Mouse (Mus musculus) kidney, postnatal 0 days (tissue): ENCODE data around the gene Pla2g2c. TPM values are rescaled to one million over a fixed set of nuclear protein-coding genes. Genes with fewer than 3 reads are reported as not detected.
A peak's percentile ranks its signal among the peaks of the same experiment; 100 is the strongest.

Source experiments
- ATAC-seq: fragments of 200-750 bp; cut with Nextera tagmentation; replicated peaks from 2 replicates; pipeline ENCODE4 v1.8.0; 2017; ENCODE audit warnings: low read depth, moderate number of reproducible peaks, moderate TSS enrichment, moderate library complexity; ENCODE audit not compliant: low FRiP score
- DNase-seq: peaks from one replicate; pipeline ENCODE4 v3.0.0-alpha.2; 2016; ENCODE audit warnings: low spot score
- H3K27ac ChIP-seq: fragments of 300-500 bp; sonication (generic); 2 replicates; pipeline ENCODE4 v1.5.1; 2014; ENCODE audit warnings: mild to moderate bottlenecking
- H3K27me3 ChIP-seq: fragments of 300-500 bp; sonication (generic); 2 replicates; pipeline ENCODE4 v1.6.1; 2014; ENCODE audit warnings: low read length, mixed read lengths; ENCODE audit not compliant: insufficient read depth
- H3K36me3 ChIP-seq: fragments of 300-500 bp; sonication (generic); 2 replicates; pipeline ENCODE4 v1.6.1; 2014; ENCODE audit warnings: low read length, mixed read lengths; ENCODE audit not compliant: insufficient read depth
- H3K4me1 ChIP-seq: fragments of 300-500 bp; sonication (generic); replicated peaks from 2 replicates; pipeline ENCODE4 v1.6.1; 2014; ENCODE audit warnings: antibody characterized with exemption, low read length, mixed read lengths; ENCODE audit not compliant: insufficient read depth
- H3K4me2 ChIP-seq: fragments of 300-500 bp; sonication (generic); 2 replicates; pipeline ENCODE4 v1.6.1; 2014; ENCODE audit warnings: mild to moderate bottlenecking, low read length, moderate library complexity, mixed read lengths
- H3K4me3 ChIP-seq: fragments of 300-500 bp; sonication (generic); replicated peaks from 2 replicates; pipeline ENCODE4 v1.5.1; 2014; ENCODE audit warnings: low read depth, low read length
- H3K9ac ChIP-seq: fragments of 300-500 bp; sonication (generic); 2 replicates; pipeline ENCODE4 v1.6.1; 2014; ENCODE audit warnings: low read depth, low read length
- H3K9me3 ChIP-seq: fragments of 300-500 bp; sonication (generic); replicated peaks from 2 replicates; pipeline ENCODE4 v1.6.1; 2016; ENCODE audit warnings: low read length, inconsistent platforms, mixed read lengths
- CTCF ChIP-seq: IDR thresholded peaks from 2 replicates; pipeline ENCODE4 v1.5.1; 2016; ENCODE audit warnings: antibody characterized with exemption, low read depth, mild to moderate bottlenecking, moderate library complexity
- WGBS: fragments of 180-500 bp; shearing (Covaris S2); extraction: QIAGEN DNeasy Blood & Tissue Kit; methylation state at CpG from one replicate; pipeline ENCODE4 v1.1.7; 2014; 5-methylcytosine and 5-hydroxymethylcytosine counted together
- polyA plus RNA-seq: library from polyadenylated mRNA; unstranded; fragments of >200 nt; fragmentation: Nextera tagmentation; extraction: Ambion mirVana; gene quantifications from 2 replicates; pipeline ENCODE4 v1.2.1, GENCODE M21; 2015

Gene Pla2g2c
- polyA plus RNA-seq, 1 experiment from 2014 or later = 0.86 TPM

DNA sequence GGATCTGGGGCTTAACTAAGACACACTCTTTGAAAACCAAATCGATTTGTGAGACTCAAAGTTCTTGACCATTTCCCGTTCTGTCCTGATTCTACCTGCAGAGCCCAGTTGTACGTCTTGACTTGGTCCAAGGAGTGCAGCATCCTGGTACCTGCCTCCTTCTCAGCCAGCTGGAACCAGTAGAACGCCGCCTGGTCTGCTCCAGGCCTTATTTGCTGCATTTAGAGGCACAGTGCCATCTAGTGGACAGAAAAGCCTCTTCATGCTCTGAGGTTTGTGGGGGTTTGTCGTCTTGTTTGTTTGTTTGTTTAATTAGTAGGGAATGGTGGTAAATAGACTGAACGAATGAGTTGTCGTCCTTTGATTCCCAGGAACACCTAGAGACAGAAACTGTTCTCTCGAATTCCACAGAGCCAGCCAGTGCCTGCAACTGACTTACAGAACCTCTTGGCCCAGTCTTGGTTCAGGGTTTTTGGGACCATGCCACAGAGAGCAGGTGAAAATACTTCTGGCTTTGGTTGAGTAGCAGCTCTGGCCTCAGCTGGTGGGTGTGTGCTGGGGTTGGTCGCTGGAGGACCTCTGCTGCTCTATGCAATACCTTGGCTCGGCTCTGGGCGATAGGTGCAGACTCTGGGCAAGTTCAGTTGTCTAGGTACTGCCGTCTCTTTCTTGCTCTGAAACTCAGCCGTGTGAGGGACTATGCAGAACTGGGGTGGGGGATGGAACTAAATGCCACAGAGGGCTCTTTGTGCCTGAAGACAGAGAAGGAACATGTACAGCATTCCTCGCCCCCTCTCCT, 24.2 kb upstream of the Pla2g2c start:
- peak; percentile 91 for TF ChIP-seq CTCF
- Histone ChIP-seq H3K27ac (no peak overlapping the region), H3K4me3 (no peak overlapping the region), H3K4me1 (no peaks in the 10 kb centered on the region), H3K9me3 (no peaks in the 10 kb centered on the region), H3K27me3 (no peaks in the 10 kb centered on the region), H3K9ac (no peak overlapping the region), H3K36me3 (no peaks in the 10 kb centered on the region), H3K4me2 (no peak overlapping the region)
- WGBS = 29% methylated on average over 15 of the region's 15 CpGs
- ATAC-seq = peak; percentile 68
- peak; percentile 89 for DNase-seq

DNA sequence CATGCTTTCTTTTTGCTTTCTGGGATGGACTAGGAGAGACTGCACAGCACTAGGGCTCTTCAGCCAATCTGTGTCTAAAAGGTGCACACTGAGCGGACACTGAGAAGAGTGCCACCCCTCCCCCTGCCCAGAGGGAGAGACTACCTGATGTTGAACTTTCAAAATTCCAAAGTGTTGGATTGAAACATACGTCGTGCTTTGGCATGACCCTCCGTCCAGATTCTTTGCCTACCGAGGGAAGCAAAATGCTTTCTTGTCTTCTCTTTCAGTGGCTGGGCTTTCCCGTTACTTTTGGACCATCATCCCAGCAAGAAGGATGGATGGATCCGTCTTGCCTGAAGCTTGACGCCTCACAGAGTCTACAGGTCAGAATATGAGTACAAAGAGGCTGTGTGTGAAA, 23.5 kb upstream of the Pla2g2c start:
- WGBS = 79% methylated on average over 8 of the region's 8 CpGs
- Histone ChIP-seq H3K4me3 (no peak overlapping the region), H3K4me2 (no peak overlapping the region), H3K9ac (no peak overlapping the region), H3K27ac (no peak overlapping the region), H3K4me1 (no peaks in the 10 kb centered on the region), H3K9me3 (no peaks in the 10 kb centered on the region), H3K27me3 (no peaks in the 10 kb centered on the region), H3K36me3 (no peaks in the 10 kb centered on the region)
- no peak for TF ChIP-seq CTCF
- ATAC-seq (no peak), DNase-seq (no peak)

DNA sequence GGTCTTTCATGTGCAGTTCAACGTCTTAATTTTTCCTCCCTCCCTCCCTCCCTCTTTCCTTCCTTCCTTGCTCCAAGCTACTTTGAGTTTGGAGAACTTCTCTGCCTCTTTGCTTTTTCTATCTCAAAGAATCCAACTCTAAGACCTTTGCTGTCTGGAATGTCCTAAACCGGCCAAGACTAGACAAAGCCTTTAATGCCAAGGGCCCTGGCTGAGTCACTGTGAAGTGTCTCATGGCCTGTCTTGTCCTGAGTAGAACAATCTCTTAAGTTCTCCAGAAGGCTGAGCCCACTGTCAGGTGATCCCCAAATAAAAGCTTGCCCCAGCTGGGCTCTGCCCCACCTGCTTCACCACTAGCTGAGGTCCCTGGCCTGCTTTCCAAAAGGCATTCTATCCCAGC, 22.6 kb upstream of the Pla2g2c start:
- DNase-seq (no peak), ATAC-seq (no peak)
- no peak for TF ChIP-seq CTCF
- H3K4me1 ChIP-seq = no peaks in the 10 kb centered on the region
- no peaks in the 10 kb centered on the region for H3K9me3 ChIP-seq
- no peak overlapping the region for H3K27ac ChIP-seq
- WGBS = 57% methylated on average over 2 of the region's 2 CpGs
- no peak overlapping the region for H3K4me3 ChIP-seq
- no peaks in the 10 kb centered on the region for H3K27me3 ChIP-seq
- H3K36me3 ChIP-seq = no peaks in the 10 kb centered on the region
- H3K9ac ChIP-seq = no peak overlapping the region
- H3K4me2 ChIP-seq = no peak overlapping the region

DNA sequence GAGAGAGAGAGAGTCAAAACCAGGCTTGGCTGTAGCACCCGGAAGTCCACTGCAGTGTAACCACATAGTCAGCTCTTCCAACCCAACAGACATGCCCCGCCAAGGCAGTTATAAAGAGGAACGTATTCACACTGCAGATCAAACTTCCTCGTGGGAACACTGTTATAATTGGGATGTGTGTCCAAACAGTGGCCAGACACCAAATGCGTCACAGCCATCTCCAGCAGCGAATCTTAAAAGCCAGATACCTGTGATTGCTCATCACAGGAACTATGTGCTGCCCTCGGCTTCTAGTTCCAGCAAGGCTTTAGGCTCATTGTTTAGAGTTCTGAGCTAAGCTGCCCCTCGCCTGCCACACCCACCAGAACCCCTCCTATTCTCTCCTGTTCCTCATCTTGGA, 22.1 kb upstream of the Pla2g2c start:
- Histone ChIP-seq H3K4me1 (no peaks in the 10 kb centered on the region), H3K9me3 (no peaks in the 10 kb centered on the region), H3K4me2 (no peak overlapping the region), H3K27me3 (no peaks in the 10 kb centered on the region), H3K4me3 (no peak overlapping the region), H3K9ac (no peak overlapping the region), H3K36me3 (no peaks in the 10 kb centered on the region), H3K27ac (no peak overlapping the region)
- ATAC-seq (no peak), DNase-seq (no peak)
- no peak for TF ChIP-seq CTCF
- 85% methylated on average over 8 of the region's 8 CpGs for WGBS

DNA sequence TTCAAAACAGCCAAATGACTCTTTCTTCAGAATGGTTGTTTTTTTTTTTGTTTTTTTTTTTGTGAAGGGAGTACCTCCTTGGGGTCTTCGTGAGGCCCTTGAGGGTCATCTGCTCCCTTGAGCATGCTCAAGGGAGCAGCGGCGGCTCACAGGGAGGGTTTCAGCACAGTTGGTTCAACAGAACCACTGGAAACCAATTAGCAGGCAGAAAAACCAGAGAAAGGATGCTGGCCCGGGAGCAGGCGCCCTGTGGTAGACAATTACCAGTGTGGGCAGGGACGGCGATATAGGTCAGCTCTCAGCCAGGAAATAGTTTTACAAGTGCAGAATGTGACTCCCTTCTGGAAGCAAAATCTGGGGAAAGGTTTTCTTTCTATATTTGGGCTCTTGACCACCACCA, 21.0 kb upstream of the Pla2g2c start:
- Histone ChIP-seq H3K27ac (no peak overlapping the region), H3K4me1 (no peaks in the 10 kb centered on the region), H3K4me2 (no peak overlapping the region), H3K9me3 (no peaks in the 10 kb centered on the region), H3K27me3 (no peaks in the 10 kb centered on the region), H3K36me3 (no peaks in the 10 kb centered on the region), H3K4me3 (no peak overlapping the region), H3K9ac (no peak overlapping the region)
- 46% methylated on average over 7 of the region's 7 CpGs for WGBS
- TF ChIP-seq CTCF = no peak
- no peak for ATAC-seq
- DNase-seq = no peak

DNA sequence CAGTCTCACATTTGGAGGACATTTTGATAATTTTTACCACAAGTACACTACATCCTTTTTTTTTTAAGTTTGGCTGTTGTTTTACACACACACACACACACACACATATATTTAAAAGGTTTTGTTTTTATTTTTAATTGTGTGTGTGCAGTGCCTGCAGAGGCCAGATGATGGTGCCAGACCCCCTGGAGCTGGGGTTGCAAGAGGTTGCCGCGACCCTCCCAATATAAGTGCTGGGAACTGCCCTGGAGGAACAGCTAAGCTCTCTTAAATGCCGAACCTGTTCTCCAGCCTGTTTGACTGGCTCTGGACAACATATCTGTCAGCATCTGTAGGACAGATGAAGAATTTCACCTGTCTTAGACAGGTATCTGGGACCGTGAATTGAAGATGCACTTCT, 20.4 kb upstream of the Pla2g2c start:
- Histone ChIP-seq H3K9me3 (no peaks in the 10 kb centered on the region), H3K27me3 (no peaks in the 10 kb centered on the region), H3K27ac (no peak overlapping the region), H3K4me2 (no peak overlapping the region), H3K4me1 (no peaks in the 10 kb centered on the region), H3K4me3 (no peak overlapping the region), H3K9ac (no peak overlapping the region), H3K36me3 (no peaks in the 10 kb centered on the region)
- TF ChIP-seq CTCF = no peak
- 84% methylated on average over 4 of the region's 4 CpGs for WGBS
- no peak for DNase-seq
- no peak for ATAC-seq

DNA sequence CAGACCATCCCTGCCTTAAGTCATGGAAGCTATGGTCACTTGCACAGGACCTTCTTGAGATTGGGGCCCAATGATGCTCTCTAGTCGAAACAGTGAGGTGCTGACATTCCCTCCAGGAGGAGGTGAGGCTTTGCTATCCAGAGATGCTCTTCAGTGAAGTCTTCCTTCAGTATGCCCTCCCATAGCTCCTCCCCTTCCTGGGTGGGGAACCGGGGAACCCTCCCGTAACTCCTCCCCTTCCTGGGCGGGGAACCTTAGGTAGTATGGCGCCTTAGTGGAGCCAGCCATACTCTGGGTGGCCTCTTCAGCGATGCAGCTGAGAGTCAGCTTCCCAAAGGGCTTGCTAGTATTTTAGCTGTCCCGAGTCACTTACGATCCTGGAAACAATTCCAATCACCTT, 18.0 kb upstream of the Pla2g2c start:
- no peak for ATAC-seq
- TF ChIP-seq CTCF = no peak
- Histone ChIP-seq H3K27me3 (no peaks in the 10 kb centered on the region), H3K4me1 (no peaks in the 10 kb centered on the region), H3K9me3 (no peaks in the 10 kb centered on the region), H3K9ac (no peak overlapping the region), H3K27ac (no peak overlapping the region), H3K4me3 (no peak overlapping the region), H3K4me2 (no peak overlapping the region), H3K36me3 (no peaks in the 10 kb centered on the region)
- 95% methylated on average over 8 of the region's 8 CpGs for WGBS
- no peak for DNase-seq
